Mouse (Mus musculus) layer of hippocampus, adult 9-10 months (tissue): ENCODE data around the gene Magea6.
"Not testable (repeated sequence)": the region's sequence is repeated elsewhere in the genome, so short reads cannot be mapped to it uniquely, and the experiment has no call there.

Experiments used
- DNase-seq: peaks from one replicate; pipeline ENCODE4 v3.0.0; 2022; ENCODE audit warnings: low spot score

The Magea6 gene

GRCm38 (mm10) chrX:154935887-154936286 lies at the start of gene Magea6:
Magea6 (minus strand) TSS chrX:154935987.
- DNase-seq: not testable (repeated sequence)

GRCm38 (mm10) chrX:154949405-154949804 lies 13.6 kb upstream of the Magea6 start, which contains the start of gene Magea3:
Magea3 (minus strand) TSS chrX:154949505.
- DNase-seq: not testable (repeated sequence)

- DNase-seq: not testable (repeated sequence)
These were observed 45.6 kb downstream of the Magea6 start, which contains the start of gene Cldn34b1 for GRCm38 (mm10) chrX:154890167-154890566. Cldn34b1 (minus strand) TSS chrX:154890267.
